Mouse (Mus musculus) erythroblast, embryonic 14.5 days (primary cell): ENCODE results near the gene Ankrd54.

Experiments
- GATA1 ChIP-seq: IDR thresholded peaks from 2 replicates; pipeline ENCODE4 v1.6.1; 2012; ENCODE audit warnings: low read length, inconsistent platforms, mixed read lengths
- TAL1 ChIP-seq: IDR thresholded peaks from 3 replicates; pipeline ENCODE4 v1.6.1; 2012; ENCODE audit warnings: low read length, inconsistent platforms, mixed read lengths

DNA sequence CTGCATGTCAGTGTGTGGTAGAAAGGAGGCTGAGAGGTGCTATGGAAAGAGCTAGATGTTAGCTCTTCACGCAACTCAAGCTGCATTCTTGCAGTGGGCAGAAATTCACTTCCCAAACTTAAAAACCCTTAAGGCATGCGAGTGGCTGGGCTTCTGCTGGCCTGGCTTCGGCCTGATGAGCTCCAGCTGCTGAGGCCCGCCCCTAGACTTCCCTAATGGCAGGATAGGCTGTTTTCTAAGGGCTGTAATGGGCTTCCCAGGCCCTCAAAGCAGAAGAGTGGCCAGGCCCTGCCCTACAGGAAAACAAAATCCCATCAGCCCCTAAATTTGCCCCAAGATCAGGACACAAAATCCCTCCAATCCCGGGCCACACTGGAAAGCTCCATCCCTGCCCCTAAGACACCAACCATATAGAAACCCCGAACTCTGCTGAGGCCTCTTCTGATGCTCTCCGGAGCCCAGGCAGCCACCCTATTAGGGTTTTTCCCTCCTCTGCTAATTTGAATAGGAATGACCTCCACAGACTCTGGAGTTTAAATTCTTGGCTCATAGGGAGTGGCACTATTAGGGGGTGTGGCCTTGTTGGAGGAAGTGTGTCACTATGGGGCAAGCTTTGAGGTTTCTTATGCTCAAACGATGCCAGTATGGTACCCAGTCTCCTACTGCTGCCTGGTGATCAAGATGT is 2.5 kb upstream of the Ankrd54 start:
- TF ChIP-seq GATA1 (no peak), TAL1 (no peak)
